In genomic region chr17:41248406-41248805, GRCm38 (mm10) we compare ENCODE assay signal across 21 mouse cellular contexts.
DNase-seq lines count a peak whose midpoint lies in the region; ATAC-seq and TF ChIP-seq lines count a peak whose summit lies in the region.
"Had no signal": no experiment of that assay in that cellular context is flagged by ENCODE, and none has a peak within 500 bp of the region (broad histone marks: within the 10 kb centered on the region; RNA-seq: fewer than 3 reads in every experiment).

No protein-coding gene starts in this region.

- no peaks in the 10 kb centered on the region for H3K36me3 ChIP-seq in forebrain, postnatal 0 days (ENCODE audit: insufficient read depth)
- H3K36me3 ChIP-seq in forebrain, embryonic 12.5 days (replicated peaks), result no peaks in the 10 kb centered on the region
- H3K36me3 ChIP-seq in midbrain, embryonic 14.5 days (ENCODE audit: control insufficient read depth, insufficient read depth, low read length), result no peaks in the 10 kb centered on the region
- no peaks in the 10 kb centered on the region for H3K36me3 ChIP-seq in midbrain, embryonic 11.5 days (ENCODE audit: control insufficient read depth, insufficient read depth, low read length)
- no peaks in the 10 kb centered on the region for H3K36me3 ChIP-seq in midbrain, embryonic 16.5 days (ENCODE audit: control insufficient read depth, insufficient read depth, low read length)
- no peaks in the 10 kb centered on the region for H3K36me3 ChIP-seq in midbrain, embryonic 10.5 days
- H3K36me3 ChIP-seq: embryonic facial prominence, embryonic 13.5 days; embryonic facial prominence, embryonic 15.5 days; forebrain, embryonic 10.5 days had no signal

- ATAC-seq in forebrain, postnatal 0 days, result peak; percentile 50; the same call in 1 of the 2 replicates
- no peak for ATAC-seq in forebrain, embryonic 12.5 days (ENCODE audit: low FRiP score)
- no peak for ATAC-seq in midbrain, embryonic 14.5 days (ENCODE audit: low FRiP score, low TSS enrichment)
- ATAC-seq in midbrain, embryonic 11.5 days (ENCODE audit: low FRiP score), result no peak
- ATAC-seq in midbrain, embryonic 16.5 days, result peak; percentile 89
- ATAC-seq: forebrain, embryonic 13.5 days had no signal

- no peak for TF ChIP-seq POLR2A in brain, embryonic 14.5 days (IDR thresholded peaks at IDR 0.05; ENCODE audit: borderline replicate concordance, extremely low read depth, insufficient read depth, insufficient read length, poor library complexity, severe bottlenecking)

- no peak overlapping the region for H3K4me2 ChIP-seq in forebrain, postnatal 0 days (ENCODE audit: low read depth)
- no peak overlapping the region for H3K4me2 ChIP-seq in forebrain, embryonic 12.5 days
- no peak overlapping the region for H3K4me2 ChIP-seq in midbrain, embryonic 14.5 days (ENCODE audit: low read length)
- no peak overlapping the region for H3K4me2 ChIP-seq in midbrain, embryonic 11.5 days
- no peak overlapping the region for H3K4me2 ChIP-seq in midbrain, embryonic 16.5 days (ENCODE audit: low read length)
- H3K4me2 ChIP-seq: embryonic facial prominence, embryonic 13.5 days; embryonic facial prominence, embryonic 15.5 days; forebrain, embryonic 13.5 days had no signal

- peaks cover 3% of the 10 kb centered on the region; the same call in 1 of the 2 replicates for H3K9me3 ChIP-seq in forebrain, postnatal 0 days (ENCODE audit: low read length)
- no peaks in the 10 kb centered on the region for H3K9me3 ChIP-seq in forebrain, embryonic 12.5 days
- no peaks in the 10 kb centered on the region for H3K9me3 ChIP-seq in midbrain, embryonic 14.5 days (ENCODE audit: control insufficient read depth, low read length)
- no peaks in the 10 kb centered on the region for H3K9me3 ChIP-seq in midbrain, embryonic 11.5 days (ENCODE audit: control insufficient read depth, low read length)
- H3K9me3 ChIP-seq in midbrain, embryonic 16.5 days (replicated peaks; ENCODE audit: control insufficient read depth, low read length, poor library complexity, severe bottlenecking), result no peaks in the 10 kb centered on the region; the same call in 1 of the 2 replicates
- H3K9me3 ChIP-seq in midbrain, embryonic 10.5 days (replicated peaks), result 0 out of 2 replicates have a peak, but pooled peaks cover 2% of the 10 kb centered on the region
- H3K9me3 ChIP-seq: embryonic facial prominence, embryonic 13.5 days; embryonic facial prominence, embryonic 15.5 days; forebrain, embryonic 10.5 days had no signal

- no peak overlapping the region for H3K27ac ChIP-seq in forebrain, postnatal 0 days (ENCODE audit: low read depth, low read length)
- no peak overlapping the region for H3K27ac ChIP-seq in forebrain, embryonic 12.5 days
- H3K27ac ChIP-seq in midbrain, embryonic 14.5 days (replicated peaks; ENCODE audit: low read depth, low read length), result no peak overlapping the region
- no peak overlapping the region for H3K27ac ChIP-seq in midbrain, embryonic 11.5 days (ENCODE audit: low read depth, low read length)
- H3K27ac ChIP-seq in midbrain, embryonic 16.5 days (ENCODE audit: low read length), result no peak overlapping the region
- H3K27ac ChIP-seq in midbrain, embryonic 10.5 days (replicated peaks), result no peak overlapping the region
- H3K27ac ChIP-seq: embryonic facial prominence, embryonic 13.5 days; embryonic facial prominence, embryonic 15.5 days; forebrain, embryonic 10.5 days; forebrain, embryonic 13.5 days had no signal

- no peaks in the 10 kb centered on the region for H3K27me3 ChIP-seq in forebrain, postnatal 0 days (ENCODE audit: insufficient read depth, low read length)
- H3K27me3 ChIP-seq in forebrain, embryonic 12.5 days, result no peaks in the 10 kb centered on the region
- H3K27me3 ChIP-seq in midbrain, embryonic 14.5 days (ENCODE audit: control insufficient read depth, insufficient read depth, low read length), result no peaks in the 10 kb centered on the region
- no peaks in the 10 kb centered on the region for H3K27me3 ChIP-seq in midbrain, embryonic 11.5 days (ENCODE audit: control insufficient read depth, insufficient read depth, low read length)
- H3K27me3 ChIP-seq in midbrain, embryonic 16.5 days (ENCODE audit: control insufficient read depth, insufficient read depth, low read depth, low read length), result no peaks in the 10 kb centered on the region
- no peaks in the 10 kb centered on the region for H3K27me3 ChIP-seq in midbrain, embryonic 10.5 days (ENCODE audit: low read depth, poor library complexity, severe bottlenecking)
- H3K27me3 ChIP-seq: embryonic facial prominence, embryonic 13.5 days; embryonic facial prominence, embryonic 15.5 days; forebrain, embryonic 13.5 days had no signal

- no peak for DNase-seq in forebrain, postnatal 0 days
- peak; percentile 46 for DNase-seq in midbrain, embryonic 14.5 days
- no peak for DNase-seq in midbrain, embryonic 11.5 days (ENCODE audit: low spot score, missing footprints)
- DNase-seq in midbrain, embryonic 10.5 days (ENCODE audit: low spot score), result no peak
- DNase-seq in brain, embryonic 14.5 days (ENCODE audit: low read depth), result peak; percentile 46
- DNase-seq in embryo, embryonic 11 days, result no peak
- DNase-seq: adrenal gland, adult 2 months; adrenal gland, postnatal 10 days; adrenal gland, postnatal 25 days; cerebellum, adult 11-12 months; cerebellum, adult 2 months; cerebellum, adult 9-10 months; cerebellum, postnatal 10 days; cerebellum, postnatal 25 days had no signal

- no peak for TF ChIP-seq CTCF in forebrain, postnatal 0 days (IDR thresholded peaks at IDR 0.05; ENCODE audit: low read depth)
- no peak for TF ChIP-seq CTCF in brain, embryonic 14.5 days (IDR thresholded peaks at IDR 0.05; ENCODE audit: borderline replicate concordance, extremely low read depth, insufficient read depth, insufficient read length)

- WGBS in forebrain, postnatal 0 days, result 61% methylated on average over 2 of the region's 2 CpGs
- 77% methylated on average over 2 of the region's 2 CpGs for WGBS in forebrain, embryonic 12.5 days
- 55% methylated on average over 2 of the region's 2 CpGs for WGBS in midbrain, embryonic 14.5 days
- WGBS in midbrain, embryonic 11.5 days, result 64% methylated on average over 2 of the region's 2 CpGs
- 42% methylated on average over 2 of the region's 2 CpGs for WGBS in midbrain, embryonic 16.5 days
- WGBS in midbrain, embryonic 10.5 days, result 81% methylated on average over 2 of the region's 2 CpGs

- H3K9ac ChIP-seq in forebrain, postnatal 0 days, result no peak overlapping the region
- H3K9ac ChIP-seq in forebrain, embryonic 12.5 days, result no peak overlapping the region
- H3K9ac ChIP-seq in midbrain, embryonic 14.5 days (replicated peaks; ENCODE audit: low read length), result no peak overlapping the region
- H3K9ac ChIP-seq in midbrain, embryonic 11.5 days (ENCODE audit: low read length), result no peak overlapping the region
- no peak overlapping the region for H3K9ac ChIP-seq in midbrain, embryonic 16.5 days (ENCODE audit: low read depth, low read length)
- H3K9ac ChIP-seq: embryonic facial prominence, embryonic 13.5 days; embryonic facial prominence, embryonic 15.5 days; forebrain, embryonic 13.5 days had no signal

- H3K4me1 ChIP-seq in forebrain, postnatal 0 days (ENCODE audit: insufficient read depth), result no peaks in the 10 kb centered on the region
- H3K4me1 ChIP-seq in forebrain, embryonic 12.5 days, result no peaks in the 10 kb centered on the region
- H3K4me1 ChIP-seq in midbrain, embryonic 14.5 days (ENCODE audit: control insufficient read depth, insufficient read depth, low read length), result no peaks in the 10 kb centered on the region
- H3K4me1 ChIP-seq in midbrain, embryonic 11.5 days (ENCODE audit: control insufficient read depth, insufficient read depth, low read length), result no peaks in the 10 kb centered on the region
- H3K4me1 ChIP-seq in midbrain, embryonic 16.5 days (ENCODE audit: control insufficient read depth, insufficient read depth, low read length), result no peaks in the 10 kb centered on the region; the same call in 1 of the 2 replicates
- no peaks in the 10 kb centered on the region for H3K4me1 ChIP-seq in midbrain, embryonic 10.5 days
- H3K4me1 ChIP-seq: embryonic facial prominence, embryonic 13.5 days; embryonic facial prominence, embryonic 15.5 days; forebrain, embryonic 10.5 days; forebrain, embryonic 13.5 days had no signal

- no peak overlapping the region for H3K4me3 ChIP-seq in forebrain, postnatal 0 days (ENCODE audit: low read depth, low read length)
- H3K4me3 ChIP-seq in forebrain, embryonic 12.5 days (replicated peaks), result no peak overlapping the region
- no peak overlapping the region for H3K4me3 ChIP-seq in midbrain, embryonic 14.5 days (replicated peaks; ENCODE audit: low read depth, low read length)
- no peak overlapping the region for H3K4me3 ChIP-seq in midbrain, embryonic 11.5 days (ENCODE audit: low read depth, low read length)
- H3K4me3 ChIP-seq in midbrain, embryonic 16.5 days (ENCODE audit: low read depth, low read length), result no peak overlapping the region
- H3K4me3 ChIP-seq in midbrain, embryonic 10.5 days, result no peak overlapping the region
- H3K4me3 ChIP-seq: embryonic facial prominence, embryonic 13.5 days; embryonic facial prominence, embryonic 15.5 days; erythroblast, embryonic 14.5 days; forebrain, embryonic 10.5 days; forebrain, embryonic 13.5 days had no signal

Comparison
In these comparisons a context has a peak if more than half of its experiments do, and no peak if none do; other contexts are left out.
1. ATAC-seq: peak in forebrain, postnatal 0 days (single experiment) and midbrain, embryonic 16.5 days (single experiment); none in forebrain, embryonic 12.5 days (single experiment), midbrain, embryonic 14.5 days (single experiment) and midbrain, embryonic 11.5 days (single experiment).
2. DNase-seq: peak in midbrain, embryonic 14.5 days (single experiment) and brain, embryonic 14.5 days (single experiment); none in forebrain, postnatal 0 days (single experiment), midbrain, embryonic 11.5 days (single experiment), midbrain, embryonic 10.5 days (single experiment) and embryo, embryonic 11 days (single experiment).